Mouse (Mus musculus) neural tube, embryonic 12.5 days (tissue): ENCODE measurements around the gene Sptssb. TPM values are rescaled to one million over a fixed set of nuclear protein-coding genes. Genes with fewer than 3 reads are reported as not detected.

ENCODE experiments used
- ATAC-seq: fragments of 200-750 bp; cut with Nextera tagmentation; 2 replicates; pipeline ENCODE4 v1.8.0; 2017; ENCODE audit warnings: low read depth, mild to moderate bottlenecking, moderate TSS enrichment, moderate library complexity; ENCODE audit not compliant: low FRiP score
- H3K27ac ChIP-seq: fragments of 300-500 bp; sonication (generic); 2 replicates; pipeline ENCODE4 v1.5.1; 2016
- H3K27me3 ChIP-seq: fragments of 300-500 bp; sonication (generic); replicated peaks from 2 replicates; pipeline ENCODE4 v1.6.1; 2016; ENCODE audit warnings: mild to moderate bottlenecking
- H3K36me3 ChIP-seq: fragments of 300-500 bp; sonication (generic); 2 replicates; pipeline ENCODE4 v1.6.1; 2016; ENCODE audit warnings: mild to moderate bottlenecking
- H3K4me1 ChIP-seq: fragments of 300-500 bp; sonication (generic); 2 replicates; pipeline ENCODE4 v1.6.1; 2016
- H3K4me2 ChIP-seq: fragments of 300-500 bp; sonication (generic); replicated peaks from 2 replicates; pipeline ENCODE4 v1.6.1; 2016; ENCODE audit warnings: mild to moderate bottlenecking
- H3K4me3 ChIP-seq: fragments of 300-500 bp; sonication (generic); 2 replicates; pipeline ENCODE4 v1.5.1; 2016
- H3K9ac ChIP-seq: fragments of 300-500 bp; sonication (generic); 2 replicates; pipeline ENCODE4 v1.6.1; 2016; ENCODE audit warnings: mild to moderate bottlenecking
- H3K9me3 ChIP-seq: fragments of 300-500 bp; sonication (generic); 2 replicates; pipeline ENCODE4 v1.6.1; 2016; ENCODE audit warnings: mild to moderate bottlenecking
- WGBS: fragments of 180-500 bp; shearing (Covaris S2); methylation state at CpG from one replicate; pipeline ENCODE4 v1.1.7; 2016; 5-methylcytosine and 5-hydroxymethylcytosine counted together
- polyA plus RNA-seq: library from polyadenylated mRNA; unstranded; fragments of >200 nt; fragmentation: Nextera tagmentation; extraction: Ambion mirVana; gene quantifications from 2 replicates; pipeline ENCODE4 v1.2.1, GENCODE M21; 2016

Sptssb gene
- polyA plus RNA-seq, 1 experiment from 2014 or later = 0.58 TPM

- Histone ChIP-seq H3K4me2 (no peak overlapping the region), H3K27ac (no peak overlapping the region), H3K9ac (no peak overlapping the region), H3K9me3 (0 out of 2 replicates have a peak, but pooled peaks cover 4% of the 10 kb centered on the region), H3K27me3 (no peaks in the 10 kb centered on the region), H3K4me1 (no peaks in the 10 kb centered on the region), H3K36me3 (no peaks in the 10 kb centered on the region), H3K4me3 (no peak overlapping the region)
- WGBS = 78% methylated on average over 3 of the region's 3 CpGs
- ATAC-seq = no peak
Measured at GRCm38 (mm10) chr3:69792823-69793417, 66.8 kb downstream of the Sptssb start.

- Histone ChIP-seq H3K4me2 (no peak overlapping the region), H3K4me1 (no peaks in the 10 kb centered on the region), H3K27me3 (no peaks in the 10 kb centered on the region), H3K9ac (no peak overlapping the region), H3K9me3 (no peaks in the 10 kb centered on the region), H3K27ac (no peak overlapping the region), H3K4me3 (no peak overlapping the region), H3K36me3 (no peaks in the 10 kb centered on the region)
- WGBS = 66% methylated on average over 4 of the region's 4 CpGs
- ATAC-seq = no peak
Measured at GRCm38 (mm10) chr3:69779246-69779796, 80.4 kb downstream of the Sptssb start.

GRCm38 (mm10) chr3:69773356-69773755 lies 86.4 kb downstream of the Sptssb start:
- Histone ChIP-seq H3K9ac (no peak overlapping the region), H3K4me3 (no peak overlapping the region), H3K4me2 (no peak overlapping the region), H3K9me3 (no peaks in the 10 kb centered on the region), H3K27me3 (no peaks in the 10 kb centered on the region), H3K36me3 (no peaks in the 10 kb centered on the region), H3K4me1 (no peaks in the 10 kb centered on the region), H3K27ac (no peak overlapping the region)
- WGBS = 86% methylated on average over 4 of the region's 4 CpGs
- ATAC-seq = no peak

Other genes starting within 250 kb of the Sptssb start
- 109 and 112 TPM in 2 replicates for gene Nmd3, start 138.0 kb downstream of the Sptssb start, polyA plus RNA-seq
- 0.18 TPM in 1 of 2 replicates, not detected in the other for gene Otol1, start 147.7 kb upstream of the Sptssb start, polyA plus RNA-seq